Mouse (Mus musculus): Measurements from ENCODE around the gene Pabpn1l.
"Not testable (repeated sequence)": the region's sequence is repeated elsewhere in the genome, so short reads cannot be mapped to it uniquely, and the experiment has no call there.

The Pabpn1l gene

DNA sequence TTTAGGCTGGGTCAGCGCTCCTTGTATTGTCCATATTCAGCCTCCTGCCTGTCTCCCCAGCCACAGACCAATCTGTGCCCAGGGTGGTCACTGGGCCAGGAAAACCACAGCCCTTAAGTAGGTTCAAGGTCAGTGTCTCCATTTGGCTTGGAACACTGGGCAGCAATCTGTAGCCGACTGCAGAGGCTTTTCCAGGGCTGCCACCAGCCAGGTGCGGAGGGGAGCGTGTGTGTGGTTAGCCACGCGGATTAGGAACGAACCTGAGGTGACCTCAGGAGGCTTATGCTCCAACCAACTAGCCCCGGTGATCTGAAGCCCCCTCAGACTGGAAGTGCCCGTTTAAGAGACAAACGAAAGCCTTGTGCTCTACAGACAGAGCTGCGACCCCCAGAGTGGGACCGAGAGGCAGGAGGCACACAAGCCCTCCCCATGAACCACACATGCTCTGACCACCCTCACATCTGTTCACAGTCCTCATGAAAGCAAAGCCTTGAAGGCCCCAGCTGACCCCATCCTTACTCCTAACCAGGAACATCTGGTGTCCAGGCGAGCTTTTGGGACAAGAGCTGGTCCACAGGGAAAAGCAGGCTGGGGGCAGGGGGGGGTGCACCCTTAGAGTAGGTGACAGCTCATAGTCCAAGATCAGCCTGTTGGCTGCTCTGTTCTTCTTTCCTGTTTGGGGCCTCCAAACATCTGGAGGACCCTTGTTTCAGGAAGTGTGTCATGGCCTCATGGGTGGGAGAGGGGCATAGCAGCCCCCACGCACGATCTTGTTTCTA lies 25.8 kb upstream of the Pabpn1l start:
- DNase-seq (ENCODE audit: low spot score in 2 of 2) = no peak

DNA sequence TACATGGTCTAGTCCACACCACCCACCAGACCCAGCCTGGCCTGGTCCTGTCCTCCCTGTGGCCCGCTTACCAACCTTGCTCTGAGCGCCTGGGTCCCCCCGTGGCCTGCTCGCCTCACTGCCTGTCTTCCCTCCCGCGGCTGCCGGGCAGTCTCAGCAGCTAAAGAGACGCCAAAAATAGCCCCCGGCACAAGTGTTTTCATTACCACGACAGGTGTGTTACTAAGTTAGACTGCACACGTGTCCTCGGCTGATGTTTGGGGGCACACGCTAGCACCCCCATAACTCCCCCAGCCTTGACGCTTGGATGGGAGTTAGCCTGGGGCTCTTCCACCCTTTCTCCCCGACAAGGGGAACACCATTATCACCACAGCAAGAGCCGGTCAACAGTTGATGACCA lies 23.8 kb upstream of the Pabpn1l start:
- no peak for DNase-seq (ENCODE audit: low spot score in 2 of 2)

GRCm38 (mm10) chr8:122644175-122644954 lies 21.8 kb upstream of the Pabpn1l start:
- DNase-seq (ENCODE audit: low spot score in 2 of 2) = no peak

GRCm38 (mm10) chr8:122642071-122642470 lies 19.5 kb upstream of the Pabpn1l start:
- no peak for DNase-seq (ENCODE audit: low spot score in 2 of 2)

GRCm38 (mm10) chr8:122641406-122641805 lies 18.9 kb upstream of the Pabpn1l start:
- DNase-seq (ENCODE audit: low spot score in 2 of 2) = no peak

DNA sequence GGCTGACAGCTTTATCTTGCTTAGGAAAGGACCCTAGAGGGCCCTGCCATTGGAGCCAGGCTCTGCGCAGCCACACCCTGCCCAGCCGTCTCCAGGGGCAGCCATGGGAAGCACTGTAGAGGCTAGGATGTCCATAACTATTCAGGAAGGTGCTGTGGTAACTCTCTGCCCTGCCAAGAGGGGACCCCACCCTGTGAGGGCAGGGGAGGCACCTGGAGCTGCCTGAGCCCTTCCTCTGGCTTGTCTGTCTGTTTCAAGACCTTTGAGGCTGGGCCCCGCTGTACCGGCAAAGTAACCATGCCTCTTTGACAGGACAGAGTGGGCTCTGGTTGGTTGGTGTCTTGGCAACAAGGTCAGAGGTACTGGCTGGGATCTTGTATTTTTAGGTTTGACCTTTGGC lies 18.3 kb upstream of the Pabpn1l start:
- no peak for DNase-seq (ENCODE audit: low spot score in 2 of 2)

- DNase-seq (ENCODE audit: low spot score in 2 of 2) = no peak
Measured at GRCm38 (mm10) chr8:122639521-122640248, 17.1 kb upstream of the Pabpn1l start.

DNA sequence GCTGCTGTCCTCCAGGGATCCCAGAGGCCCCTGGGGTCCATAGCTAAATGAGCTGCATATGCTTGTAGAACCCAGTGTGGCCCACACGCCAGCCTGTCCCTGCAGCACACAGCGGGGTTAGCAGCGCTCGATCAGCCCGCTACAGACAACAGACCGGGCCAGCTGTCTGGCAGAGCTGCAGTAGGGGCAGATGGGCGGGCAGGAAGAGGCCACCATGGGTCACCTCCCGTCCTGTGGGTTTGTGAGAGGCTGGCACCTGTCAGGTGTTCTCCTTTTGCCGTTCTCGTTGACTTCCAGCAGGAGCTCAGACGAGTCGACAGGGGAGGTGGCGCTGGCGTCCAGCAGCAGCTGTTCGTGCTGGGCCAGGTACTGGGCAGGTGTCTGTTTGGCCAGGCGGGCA lies 16.1 kb upstream of the Pabpn1l start:
- DNase-seq (ENCODE audit: low spot score in 2 of 2) = no peak

DNA sequence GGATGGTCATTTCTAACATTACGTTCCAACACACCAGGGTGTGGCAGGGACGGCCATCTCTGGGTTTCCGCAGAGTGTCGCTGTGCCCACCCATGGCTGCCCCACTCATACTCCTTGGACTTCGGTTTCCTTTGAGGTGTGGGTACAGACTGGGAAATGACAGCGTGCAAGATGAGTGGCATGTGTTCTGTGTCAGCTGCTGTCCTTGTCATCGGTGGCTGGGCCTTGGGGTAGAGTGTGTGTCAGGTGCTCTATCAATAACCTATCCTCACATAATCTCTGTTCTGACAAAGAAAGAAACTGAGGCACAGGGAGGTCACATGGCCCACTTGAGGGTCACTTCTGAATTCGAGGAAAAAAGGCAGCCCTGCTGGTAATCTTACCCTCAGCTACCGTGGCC lies 14.7 kb upstream of the Pabpn1l start:
- DNase-seq (ENCODE audit: low spot score in 2 of 2) = no peak

GRCm38 (mm10) chr8:122636803-122637175 lies 14.2 kb upstream of the Pabpn1l start:
- DNase-seq (ENCODE audit: low spot score in 2 of 2) = no peak

GRCm38 (mm10) chr8:122635878-122636802 lies 13.6 kb upstream of the Pabpn1l start:
- DNase-seq (ENCODE audit: low spot score in 2 of 2) = peak in 1 of 2 experiments; percentile 50

- no peak for DNase-seq (ENCODE audit: low spot score in 2 of 2)
Measured at GRCm38 (mm10) chr8:122633205-122633604, 10.7 kb upstream of the Pabpn1l start.

DNA sequence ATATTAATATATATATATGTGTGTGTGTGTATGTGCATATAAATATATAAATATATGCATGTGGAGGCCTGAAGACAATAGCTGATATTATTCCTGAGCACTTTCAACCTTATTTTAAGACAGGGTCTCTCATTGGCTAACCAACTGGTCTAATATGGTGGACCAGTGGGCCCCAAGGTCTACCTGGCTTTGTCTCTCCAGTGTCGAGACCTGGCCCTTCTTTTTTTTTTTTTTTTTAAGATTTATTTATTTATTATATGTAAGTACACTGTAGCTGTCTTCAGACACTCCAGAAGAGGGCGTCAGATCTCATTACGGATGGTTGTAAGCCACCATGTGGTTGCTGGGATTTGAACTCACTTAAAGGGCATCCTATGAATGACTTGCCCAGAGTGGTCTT lies 9.6 kb upstream of the Pabpn1l start:
- not testable (repeated sequence) for DNase-seq (ENCODE audit: low spot score in 2 of 2)

- DNase-seq (ENCODE audit: low spot score in 2 of 2) = no peak
Measured at GRCm38 (mm10) chr8:122630696-122631095, 8.2 kb upstream of the Pabpn1l start.

GRCm38 (mm10) chr8:122629388-122629787 lies 6.8 kb upstream of the Pabpn1l start:
- no peak for DNase-seq (ENCODE audit: low spot score in 2 of 2)

DNA sequence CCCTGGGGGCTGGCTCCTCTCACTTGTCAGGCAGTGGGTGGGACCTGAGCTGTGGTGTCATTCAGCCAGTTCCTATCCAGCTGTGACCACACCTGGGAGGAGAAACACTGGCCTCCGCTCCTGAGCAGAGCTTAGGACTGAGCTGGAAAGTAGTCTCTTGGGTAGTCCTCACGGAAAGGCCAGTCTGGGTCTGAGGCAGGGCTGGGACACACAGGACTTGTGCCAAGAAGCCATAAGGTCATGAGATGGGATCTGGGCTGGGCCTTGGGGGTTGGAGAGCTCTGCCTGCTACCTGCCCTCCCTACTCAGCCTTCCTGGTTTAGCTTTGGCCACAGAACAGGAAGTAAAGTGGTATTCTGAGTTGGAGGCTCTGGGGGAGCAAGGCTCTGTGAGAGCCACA lies 4.4 kb upstream of the Pabpn1l start:
- no peak for DNase-seq (ENCODE audit: low spot score in 2 of 2)

- DNase-seq (ENCODE audit: low spot score in 2 of 2) = no peak
Measured at GRCm38 (mm10) chr8:122625811-122626210, 3.3 kb upstream of the Pabpn1l start.

- DNase-seq (ENCODE audit: low spot score in 2 of 2) = no peak
Measured at GRCm38 (mm10) chr8:122624653-122625052, 2.1 kb upstream of the Pabpn1l start.

DNA sequence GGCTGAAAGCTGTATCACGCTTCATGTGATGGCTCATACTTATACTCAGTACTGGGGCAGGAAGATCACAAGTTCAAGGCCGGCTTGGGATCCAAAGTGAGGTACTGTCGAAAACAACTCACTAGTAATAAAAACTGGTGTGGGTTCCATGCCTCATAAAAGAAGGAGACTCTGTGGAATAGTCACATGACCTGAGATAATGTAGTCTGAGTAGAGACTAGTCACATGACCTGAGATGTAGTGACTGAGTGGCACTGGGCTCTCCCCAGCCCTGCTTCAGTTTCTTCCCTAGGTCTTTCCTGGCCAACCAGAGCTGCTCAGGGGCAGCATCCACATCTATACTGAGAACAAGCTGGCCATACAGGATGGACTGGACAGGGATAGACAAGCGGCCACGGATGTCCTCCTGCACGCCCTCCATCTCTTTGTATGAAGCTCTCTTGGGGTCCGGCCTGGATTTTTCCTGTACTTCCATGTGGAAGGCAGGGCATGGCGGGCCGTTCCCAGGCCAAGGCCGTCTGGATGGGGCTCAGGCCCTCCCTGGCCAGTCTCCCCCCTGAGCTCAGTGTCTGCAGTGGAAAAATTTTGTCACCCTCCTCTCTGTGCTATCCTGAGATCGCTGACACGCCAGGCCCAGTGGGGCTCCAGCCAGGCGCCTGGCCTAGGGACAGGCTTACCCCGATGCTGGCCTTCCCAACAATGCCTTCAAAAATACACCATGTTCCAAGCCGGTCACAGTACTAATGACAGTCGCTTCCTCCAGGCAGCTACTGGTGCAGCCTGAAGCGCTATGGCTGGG lies 1.5 kb upstream of the Pabpn1l start:
- no peak for DNase-seq (ENCODE audit: low spot score in 2 of 2)

DNA sequence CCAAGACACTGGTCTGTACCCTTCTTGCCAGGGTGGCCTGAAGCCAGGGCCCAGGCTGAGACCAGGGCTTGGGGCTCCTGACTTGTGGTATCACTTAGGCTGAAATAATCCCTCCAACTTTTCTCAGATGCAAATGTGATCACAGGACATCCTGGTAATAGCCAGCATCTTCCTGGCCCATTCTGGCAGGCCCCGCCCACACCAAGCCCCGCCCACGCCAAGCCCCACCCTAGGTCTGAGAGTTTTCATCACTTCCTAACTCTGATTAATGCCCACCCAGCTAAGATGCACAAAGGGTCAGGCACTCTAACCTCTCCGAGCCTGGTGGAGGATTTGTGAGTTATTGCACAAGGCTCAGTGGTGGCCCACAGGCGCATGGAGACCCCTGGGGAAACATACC lies 2.1 kb downstream of the Pabpn1l start:
- DNase-seq (ENCODE audit: low spot score in 2 of 2) = peak in 1 of 2 experiments; percentile 54
